Mouse (Mus musculus): ENCODE measurements around the gene Trpv6. TPM values are rescaled to one million over a fixed set of nuclear protein-coding genes. Genes with fewer than 3 reads are reported as not detected.

Gene Trpv6
- total and polyA plus RNA-seq, 3 experiments, result not detected

GRCm38 (mm10) chr6:41605061-41605793 lies 31.0 kb downstream of the Trpv6 start, which contains the start of gene Ephb6:
Gene Ephb6 (plus strand): TSS chr6:41605482.
- Histone ChIP-seq H3K79me2 (replicated peaks; ENCODE audit: control insufficient read depth, insufficient read depth, low read length) (no peaks in the 10 kb centered on the region), H3K4me3 (peak within 1 kb of the TSS; percentile 51), H3K9ac (ENCODE audit: low read depth, low read length) (peak within 1 kb of the TSS; percentile 67), H3K27me3 (ENCODE audit: control insufficient read depth, insufficient read depth, low read length) (no peaks in the 10 kb centered on the region), H3K4me1 (ENCODE audit: control insufficient read depth, insufficient read depth, low read length) (no peaks in the 10 kb centered on the region), H3K36me3 (ENCODE audit: control insufficient read depth, insufficient read depth, low read length) (no peaks in the 10 kb centered on the region), H3K27ac (no peak within 1 kb of the TSS; the same call in 1 of the 2 replicates)
- intact Hi-C loops (cut with DNase I), result no loop called here
- DNase-seq, result peak; percentile 75 to 79
- under 1% methylated on average over 67 of the region's 68 CpGs for WGBS
- TF ChIP-seq CTCF (IDR thresholded peaks at IDR 0.05) (no peak), EP300 (IDR thresholded peaks at IDR 0.05; ENCODE audit: insufficient read depth, low read depth, low read length) (no peak), POLR2A (IDR thresholded peaks at IDR 0.05; ENCODE audit: insufficient read depth, low read depth, low read length) (no peak)

GRCm38 (mm10) chr6:41604401-41605050 lies 31.7 kb downstream of the Trpv6 start:
- peak; percentile 28 to 31 for DNase-seq
- 2% methylated on average over 23 of the region's 23 CpGs for WGBS
- H3K9ac ChIP-seq (ENCODE audit: low read depth, low read length), result no peak overlapping the region; the same call in 1 of the 2 replicates
- no peak overlapping the region for H3K27ac ChIP-seq
- no peaks in the 10 kb centered on the region for H3K79me2 ChIP-seq (replicated peaks; ENCODE audit: control insufficient read depth, insufficient read depth, low read length)
- H3K36me3 ChIP-seq (ENCODE audit: control insufficient read depth, insufficient read depth, low read length), result no peaks in the 10 kb centered on the region
- H3K4me3 ChIP-seq, result peak overlapping the region; percentile 51
- TF ChIP-seq EP300 (IDR thresholded peaks at IDR 0.05; ENCODE audit: insufficient read depth, low read depth, low read length) (no peak), CTCF (IDR thresholded peaks at IDR 0.05) (peak; percentile 63)
- no peaks in the 10 kb centered on the region for H3K4me1 ChIP-seq (ENCODE audit: control insufficient read depth, insufficient read depth, low read length)
- intact Hi-C loops (cut with DNase I), result no loop called here
- no peaks in the 10 kb centered on the region for H3K27me3 ChIP-seq (ENCODE audit: control insufficient read depth, insufficient read depth, low read length)

- DNase-seq, result no peak
- H3K9ac ChIP-seq (ENCODE audit: low read depth, low read length), result no peak overlapping the region
- WGBS, result 49% methylated on average over 1 of the region's 1 CpGs
- no peaks in the 10 kb centered on the region for H3K4me1 ChIP-seq (ENCODE audit: control insufficient read depth, insufficient read depth, low read length)
- H3K79me2 ChIP-seq (replicated peaks; ENCODE audit: control insufficient read depth, insufficient read depth, low read length), result no peaks in the 10 kb centered on the region
- intact Hi-C loops (cut with DNase I), result no loop called here
- no peak overlapping the region for H3K4me3 ChIP-seq
- TF ChIP-seq CTCF (IDR thresholded peaks at IDR 0.05) (no peak), EP300 (IDR thresholded peaks at IDR 0.05; ENCODE audit: insufficient read depth, low read depth, low read length) (no peak), POLR2A (IDR thresholded peaks at IDR 0.05; ENCODE audit: insufficient read depth, low read depth, low read length) (no peak)
- H3K36me3 ChIP-seq (ENCODE audit: control insufficient read depth, insufficient read depth, low read length), result no peaks in the 10 kb centered on the region
- no peak overlapping the region for H3K27ac ChIP-seq
- H3K27me3 ChIP-seq (ENCODE audit: control insufficient read depth, insufficient read depth, low read length), result no peaks in the 10 kb centered on the region
Observed at GRCm38 (mm10) chr6:41582189-41582588, 54.0 kb downstream of the Trpv6 start.

GRCm38 (mm10) chr6:41581295-41581694 lies 54.9 kb downstream of the Trpv6 start:
- intact Hi-C loops (cut with DNase I), result no loop called here
- no peaks in the 10 kb centered on the region for H3K79me2 ChIP-seq (replicated peaks; ENCODE audit: control insufficient read depth, insufficient read depth, low read length)
- no peak overlapping the region for H3K4me3 ChIP-seq
- no peak for DNase-seq
- no peaks in the 10 kb centered on the region for H3K4me1 ChIP-seq (ENCODE audit: control insufficient read depth, insufficient read depth, low read length)
- WGBS, result 72% methylated on average over 7 of the region's 7 CpGs
- no peaks in the 10 kb centered on the region for H3K27me3 ChIP-seq (ENCODE audit: control insufficient read depth, insufficient read depth, low read length)
- H3K27ac ChIP-seq, result no peak overlapping the region
- TF ChIP-seq POLR2A (IDR thresholded peaks at IDR 0.05; ENCODE audit: insufficient read depth, low read depth, low read length), result no peak
- TF ChIP-seq EP300 (IDR thresholded peaks at IDR 0.05; ENCODE audit: insufficient read depth, low read depth, low read length), result no peak
- TF ChIP-seq CTCF (IDR thresholded peaks at IDR 0.05), result no peak
- no peaks in the 10 kb centered on the region for H3K36me3 ChIP-seq (ENCODE audit: control insufficient read depth, insufficient read depth, low read length)
- H3K9ac ChIP-seq (ENCODE audit: low read depth, low read length), result no peak overlapping the region

- 67% methylated on average over 5 of the region's 5 CpGs for WGBS
- Histone ChIP-seq H3K36me3 (ENCODE audit: control insufficient read depth, insufficient read depth, low read length) (no peaks in the 10 kb centered on the region), H3K4me3 (no peak overlapping the region), H3K9ac (ENCODE audit: low read depth, low read length) (no peak overlapping the region), H3K4me1 (ENCODE audit: control insufficient read depth, insufficient read depth, low read length) (no peaks in the 10 kb centered on the region), H3K79me2 (replicated peaks; ENCODE audit: control insufficient read depth, insufficient read depth, low read length) (no peaks in the 10 kb centered on the region), H3K27me3 (ENCODE audit: control insufficient read depth, insufficient read depth, low read length) (no peaks in the 10 kb centered on the region), H3K27ac (no peak overlapping the region)
- DNase-seq, result no peak
- no peak for TF ChIP-seq CTCF (IDR thresholded peaks at IDR 0.05)
- TF ChIP-seq EP300 (IDR thresholded peaks at IDR 0.05; ENCODE audit: insufficient read depth, low read depth, low read length), result no peak
- TF ChIP-seq POLR2A (IDR thresholded peaks at IDR 0.05; ENCODE audit: insufficient read depth, low read depth, low read length), result no peak
- intact Hi-C loops (cut with DNase I), result no loop called here
Observed at GRCm38 (mm10) chr6:41577297-41577696, 58.9 kb downstream of the Trpv6 start.

GRCm38 (mm10) chr6:41576526-41577097 lies 59.6 kb downstream of the Trpv6 start:
- TF ChIP-seq POLR2A (IDR thresholded peaks at IDR 0.05; ENCODE audit: insufficient read depth, low read depth, low read length) (no peak), CTCF (IDR thresholded peaks at IDR 0.05) (no peak), EP300 (IDR thresholded peaks at IDR 0.05; ENCODE audit: insufficient read depth, low read depth, low read length) (no peak)
- H3K36me3 ChIP-seq (ENCODE audit: control insufficient read depth, insufficient read depth, low read length), result no peaks in the 10 kb centered on the region
- H3K4me1 ChIP-seq (ENCODE audit: control insufficient read depth, insufficient read depth, low read length), result no peaks in the 10 kb centered on the region
- H3K4me3 ChIP-seq, result no peak overlapping the region
- intact Hi-C loops (cut with DNase I), result no loop called here
- no peaks in the 10 kb centered on the region for H3K79me2 ChIP-seq (replicated peaks; ENCODE audit: control insufficient read depth, insufficient read depth, low read length)
- WGBS, result 57% methylated on average over 5 of the region's 5 CpGs
- no peak overlapping the region for H3K27ac ChIP-seq
- no peak for DNase-seq
- H3K27me3 ChIP-seq (ENCODE audit: control insufficient read depth, insufficient read depth, low read length), result no peaks in the 10 kb centered on the region
- H3K9ac ChIP-seq (ENCODE audit: low read depth, low read length), result no peak overlapping the region

Other genes starting within 250 kb of the Trpv6 start
- gene Gm5771, start 244.0 kb downstream of the Trpv6 start, total RNA-seq (2021), result not detected
- not detected in 2 replicates for gene Gm5771, start 244.0 kb downstream of the Trpv6 start, polyA plus RNA-seq (2012; rRNA removed)
- not detected for gene Gm10334, start 190.3 kb downstream of the Trpv6 start, total RNA-seq (2021)
- not detected in 2 replicates for gene Gm10334, start 190.3 kb downstream of the Trpv6 start, polyA plus RNA-seq (2012; rRNA removed)
- gene Prss1, start 177.5 kb downstream of the Trpv6 start, total RNA-seq (2021), result not detected
- gene Prss1, start 177.5 kb downstream of the Trpv6 start, polyA plus RNA-seq (2012; rRNA removed), result not detected in 2 replicates
- gene Prss2, start 114.6 kb downstream of the Trpv6 start, total RNA-seq (2021), result not detected
- gene Prss2, start 114.6 kb downstream of the Trpv6 start, polyA plus RNA-seq (2012; rRNA removed), result 0.67 TPM in 1 of 2 replicates, not detected in the other
- 1 to 10 TPM; 1.6 to 2.0 TPM for gene Ephb6, start 30.9 kb downstream of the Trpv6 start, total RNA-seq (2021)
- gene Ephb6, start 30.9 kb downstream of the Trpv6 start, polyA plus RNA-seq (2012; rRNA removed), result 1.9 and 2.1 TPM in 2 replicates
- not detected for gene Trpv5, start 44.4 kb upstream of the Trpv6 start, total RNA-seq (2021)
- not detected in 2 replicates for gene Trpv5, start 44.4 kb upstream of the Trpv6 start, polyA plus RNA-seq (2012; rRNA removed)
- gene Llcfc1, start 48.0 kb upstream of the Trpv6 start, total RNA-seq (2021), result not detected
- gene Llcfc1, start 48.0 kb upstream of the Trpv6 start, polyA plus RNA-seq (2012; rRNA removed), result 0.35 and 0.47 TPM in 2 replicates
- under 1 TPM in 1 of 2 experiments, not detected in 1; 0.27 TPM for gene Kel, start 67.9 kb upstream of the Trpv6 start, total RNA-seq (2021)
- gene Kel, start 67.9 kb upstream of the Trpv6 start, polyA plus RNA-seq (2012; rRNA removed), result 0.16 TPM in 1 of 2 replicates, not detected in the other
- not detected for gene Olfr459, start 138.8 kb upstream of the Trpv6 start, total RNA-seq (2021)
- gene Olfr459, start 138.8 kb upstream of the Trpv6 start, polyA plus RNA-seq (2012; rRNA removed), result not detected in 2 replicates
- not detected for gene Pip, start 211.1 kb upstream of the Trpv6 start, total RNA-seq (2021)
- gene Pip, start 211.1 kb upstream of the Trpv6 start, polyA plus RNA-seq (2012; rRNA removed), result not detected in 2 replicates
- gene Sval2, start 216.6 kb upstream of the Trpv6 start, total RNA-seq (2021), result not detected
- not detected in 2 replicates for gene Sval2, start 216.6 kb upstream of the Trpv6 start, polyA plus RNA-seq (2012; rRNA removed)